Mouse (Mus musculus) thymus, adult 2 months (tissue): ENCODE data around the gene Ly6g6d. TPM values are rescaled to one million over a fixed set of nuclear protein-coding genes. Genes with fewer than 3 reads are reported as not detected.

ENCODE experiments used
- DNase-seq: peaks from one replicate; pipeline ENCODE4 v3.0.0; 2021
- H3K27ac ChIP-seq: fragments of 200-500 bp; 2 replicates; pipeline ENCODE4 v1.5.1; 2012; ENCODE audit warnings: low read length, control low read depth; ENCODE audit not compliant: control insufficient read depth, insufficient read depth
- H3K27me3 ChIP-seq: fragments of 200-500 bp; 2 replicates; pipeline ENCODE4 v1.6.1; 2012; ENCODE audit warnings: mild to moderate bottlenecking, low read length, moderate library complexity, mixed read lengths; ENCODE audit not compliant: control insufficient read depth, insufficient read depth
- H3K36me3 ChIP-seq: fragments of 200-500 bp; 2 replicates; pipeline ENCODE4 v1.6.1; 2012; ENCODE audit warnings: mild to moderate bottlenecking, low read length, moderate library complexity; ENCODE audit not compliant: control insufficient read depth, insufficient read depth
- H3K4me1 ChIP-seq: fragments of 200-500 bp; replicated peaks from 2 replicates; pipeline ENCODE4 v1.6.1; 2012; ENCODE audit warnings: low read length; ENCODE audit not compliant: control insufficient read depth, insufficient read depth
- H3K4me3 ChIP-seq: fragments of 200-500 bp; 2 replicates; pipeline ENCODE4 v1.5.1; 2012; ENCODE audit warnings: mild to moderate bottlenecking, low read length, control low read depth, moderate library complexity; ENCODE audit not compliant: control insufficient read depth, insufficient read depth
- CTCF ChIP-seq: fragments of 200-500 bp; IDR thresholded peaks from 2 replicates; pipeline ENCODE4 v1.5.1; 2012; ENCODE audit warnings: mild to moderate bottlenecking, control low read depth, low read length, moderate library complexity, borderline replicate concordance; ENCODE audit not compliant: control insufficient read depth, poor library complexity, insufficient read depth; ENCODE audit errors: extremely low read depth
- POLR2A ChIP-seq: fragments of 200-500 bp; IDR thresholded peaks from 2 replicates; pipeline ENCODE4 v1.6.1; 2012; ENCODE audit warnings: mild to moderate bottlenecking, low read length, control low read depth, moderate library complexity; ENCODE audit not compliant: control insufficient read depth, poor library complexity, insufficient read depth; ENCODE audit errors: extremely low read depth
- WGBS: fragments of 180-500 bp; shearing (Covaris S2); methylation state at CpG from one replicate; pipeline ENCODE4 v1.1.7; 2018; 5-methylcytosine and 5-hydroxymethylcytosine counted together
- polyA plus RNA-seq: library from polyadenylated mRNA; depleted of rRNA; stranded (reverse); fragments of >200 nt; gene quantifications from 2 replicates; pipeline ENCODE4 v1.2.3, GENCODE M21; 2012

The Ly6g6d gene
- polyA plus RNA-seq, 1 experiment: 1.5 TPM

DNA sequence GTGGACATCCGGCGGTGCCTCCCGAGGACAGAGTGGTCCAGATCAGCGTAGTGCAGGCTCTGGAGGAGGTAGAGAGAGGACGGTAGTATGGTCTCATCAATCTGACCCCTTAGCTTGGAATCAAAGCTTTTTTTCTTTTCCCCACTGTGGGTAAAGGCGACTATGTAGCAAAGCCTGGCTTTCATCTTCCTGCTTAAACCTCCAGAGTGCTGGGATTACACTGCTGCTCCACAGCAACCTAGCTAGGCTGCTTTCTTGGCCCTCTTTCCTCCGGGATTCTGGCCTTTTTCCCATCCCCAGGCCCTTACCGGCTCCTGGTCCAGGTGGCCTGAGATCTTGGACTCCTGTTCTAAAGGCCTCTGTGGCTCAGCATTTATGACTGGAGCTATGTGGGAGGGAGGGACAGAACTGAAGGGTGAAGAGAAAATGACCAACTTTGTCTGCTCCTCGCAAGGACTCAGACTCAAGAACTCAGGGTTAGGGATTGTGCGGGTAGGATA lies 13.4 kb downstream of the Ly6g6d start:
- H3K27me3 ChIP-seq: peaks cover 16% of the 10 kb centered on the region
- H3K4me3 ChIP-seq: no peak overlapping the region
- TF ChIP-seq POLR2A: no peak
- TF ChIP-seq CTCF: no peak
- H3K4me1 ChIP-seq: peaks cover 11% of the 10 kb centered on the region
- 58% methylated on average over 10 of the region's 10 CpGs for WGBS
- DNase-seq: no peak
- H3K27ac ChIP-seq: no peak overlapping the region
- no peaks in the 10 kb centered on the region for H3K36me3 ChIP-seq

GRCm38 (mm10) chr17:35063466-35063865 lies 14.4 kb downstream of the Ly6g6d start:
- DNase-seq: no peak
- Histone ChIP-seq H3K27ac (no peak overlapping the region), H3K4me1 (peaks cover 18% of the 10 kb centered on the region), H3K27me3 (peaks cover 16% of the 10 kb centered on the region), H3K4me3 (no peak overlapping the region), H3K36me3 (peaks cover 1% of the 10 kb centered on the region)
- TF ChIP-seq POLR2A (no peak), CTCF (no peak)
- 97% methylated on average over 3 of the region's 3 CpGs for WGBS

DNA sequence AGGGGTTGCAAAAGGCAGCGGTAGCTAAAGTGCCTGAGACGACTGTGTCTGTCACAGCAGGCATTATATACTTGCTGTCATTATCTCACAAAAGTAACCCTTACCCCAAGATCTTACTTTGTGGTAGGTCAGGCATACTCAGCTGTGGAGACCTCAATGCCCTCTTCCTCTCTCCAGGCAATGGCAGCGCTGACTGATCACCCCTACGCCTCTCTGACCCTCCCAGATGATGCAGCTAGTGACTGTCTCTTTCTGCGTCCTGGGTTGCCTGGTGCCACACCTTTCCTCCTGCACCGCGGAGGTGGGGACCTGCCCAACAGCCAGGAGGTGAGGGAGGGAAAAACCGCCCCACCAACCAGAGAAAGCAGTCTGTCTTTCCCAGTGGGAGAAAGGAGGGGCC lies 16.6 kb downstream of the Ly6g6d start:
- TF ChIP-seq CTCF: no peak
- TF ChIP-seq POLR2A: no peak
- Histone ChIP-seq H3K4me1 (peaks cover 21% of the 10 kb centered on the region), H3K36me3 (peaks cover 18% of the 10 kb centered on the region), H3K4me3 (no peak overlapping the region), H3K27me3 (peaks cover 16% of the 10 kb centered on the region), H3K27ac (no peak overlapping the region)
- 98% methylated on average over 8 of the region's 8 CpGs for WGBS
- no peak for DNase-seq

GRCm38 (mm10) chr17:35060737-35061297 lies 17.0 kb downstream of the Ly6g6d start:
- peaks cover 12% of the 10 kb centered on the region for H3K27me3 ChIP-seq
- WGBS: 89% methylated on average over 22 of the region's 22 CpGs
- H3K4me3 ChIP-seq: no peak overlapping the region
- no peak for DNase-seq
- peaks cover 23% of the 10 kb centered on the region for H3K36me3 ChIP-seq
- no peak overlapping the region for H3K27ac ChIP-seq
- H3K4me1 ChIP-seq: peaks cover 21% of the 10 kb centered on the region
- TF ChIP-seq CTCF: no peak

DNA sequence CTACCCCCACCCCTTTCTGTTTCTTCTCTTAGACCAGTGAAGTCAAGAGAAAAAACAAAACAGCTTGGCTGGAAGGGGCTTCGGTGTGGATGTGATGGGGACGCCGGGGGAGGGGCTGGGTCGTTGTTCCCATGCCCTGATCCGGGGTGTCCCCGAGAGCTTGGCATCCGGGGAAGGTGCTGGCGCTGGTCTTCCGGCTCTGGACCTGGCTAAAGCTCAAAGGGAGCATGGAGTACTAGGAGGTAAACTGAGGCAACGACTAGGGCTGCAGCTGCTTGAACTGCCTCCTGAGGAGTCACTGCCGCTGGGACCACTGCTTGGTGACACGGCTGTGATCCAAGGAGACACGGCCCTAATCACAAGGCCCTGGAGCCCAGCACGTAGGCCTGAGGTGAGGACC lies 17.8 kb downstream of the Ly6g6d start:
- no peak overlapping the region for H3K27ac ChIP-seq
- peaks cover 14% of the 10 kb centered on the region for H3K4me1 ChIP-seq
- H3K27me3 ChIP-seq: peaks cover 6% of the 10 kb centered on the region
- 73% methylated on average over 14 of the region's 14 CpGs for WGBS
- no peak overlapping the region for H3K4me3 ChIP-seq
- H3K36me3 ChIP-seq: peaks cover 30% of the 10 kb centered on the region
- TF ChIP-seq POLR2A (no peak), CTCF (no peak)
- no peak for DNase-seq

- DNase-seq: peak; percentile 93
- H3K27ac ChIP-seq: peak within 1 kb of the TSS; percentile 6; the same call in 1 of the 2 replicates
Measured at GRCm38 (mm10) chr17:35058911-35059892, 18.7 kb downstream of the Ly6g6d start, which contains the start of gene Ddah2. Gene Ddah2 (plus strand): TSS chr17:35059035.

More at GRCm38 (mm10) chr17:35058911-35059892, 18.7 kb downstream of the Ly6g6d start, which contains the start of gene Ddah2:
- Histone ChIP-seq H3K27me3 (no peaks in the 10 kb centered on the region; the same call in 1 of the 2 replicates), H3K4me1 (peaks cover 12% of the 10 kb centered on the region), H3K36me3 (peaks cover 36% of the 10 kb centered on the region), H3K4me3 (peak within 1 kb of the TSS; percentile 71)
- 1% methylated on average over 57 of the region's 57 CpGs for WGBS
- TF ChIP-seq POLR2A (0 out of 2 replicates have a peak, but pooled peaks have one; percentile 47), CTCF (peak; percentile 97)
